Mouse (Mus musculus) C2C12 (cell line): Measurements from ENCODE around the gene Sgf29.

Experiments used
- CTCF ChIP-seq: IDR thresholded peaks from one replicate; pipeline ENCODE4 v1.5.1; 2011; ENCODE audit not compliant: control insufficient read depth, insufficient read depth, insufficient read length
- MAX ChIP-seq: IDR thresholded peaks from one replicate; pipeline ENCODE4 v1.6.1; 2011; ENCODE audit warnings: mild to moderate bottlenecking, control low read depth
- MYOG ChIP-seq: IDR thresholded peaks from one replicate; pipeline ENCODE4 v1.6.1; 2011; ENCODE audit not compliant: control insufficient read depth, insufficient read length; ENCODE audit errors: extremely low read depth

GRCm38 (mm10) chr7:126715679-126716078 is 66.6 kb downstream of the Sgf29 start:
- no peak for TF ChIP-seq CTCF
- no peak for TF ChIP-seq MAX
- no peak for TF ChIP-seq MYOG
